Mouse (Mus musculus) lung, postnatal 0 days (tissue): ENCODE data around the gene Gnpat.

Experiments
- CTCF ChIP-seq: IDR thresholded peaks from 2 replicates; pipeline ENCODE4 v1.5.1; 2016; ENCODE audit warnings: antibody characterized with exemption, mild to moderate bottlenecking
- EP300 ChIP-seq: IDR thresholded peaks from 2 replicates; pipeline ENCODE4 v1.6.1; 2016; ENCODE audit warnings: antibody characterized with exemption, mild to moderate bottlenecking, control low read depth

DNA sequence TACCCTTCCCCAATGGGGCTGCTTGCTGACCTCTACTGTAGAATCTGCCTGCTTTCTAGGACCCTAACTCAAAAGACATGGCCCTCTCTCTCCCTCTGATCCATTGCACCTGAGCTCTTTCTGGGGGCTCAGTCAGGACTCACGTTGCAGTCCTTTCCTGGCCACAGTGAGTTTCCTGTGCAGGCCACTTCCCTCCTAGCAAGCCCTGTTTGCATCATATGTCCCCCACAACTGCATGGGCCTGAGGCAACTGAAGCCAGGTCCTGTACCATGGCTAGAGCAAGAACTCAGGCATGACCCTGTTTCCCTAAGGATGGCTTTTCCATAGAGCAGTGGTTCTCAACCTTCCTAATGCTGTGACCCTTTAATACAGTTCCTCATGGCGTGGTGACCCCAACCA lies 24.9 kb upstream of the Gnpat start:
- no peak for TF ChIP-seq EP300
- no peak for TF ChIP-seq CTCF
